8 mouse cellular contexts compared by ENCODE assay signal in genomic region chr7:6343501-6344071, GRCm38 (mm10). TPM values are rescaled to one million over a fixed set of nuclear protein-coding genes. Genes with fewer than 3 reads are reported as not detected.
DNase-seq lines count a peak whose midpoint lies in the region; ATAC-seq and TF ChIP-seq lines count a peak whose summit lies in the region.

TSS of gene Gm3854 (plus strand) at chr7:6343759.

- no peaks in the 10 kb centered on the region for H3K36me3 ChIP-seq in hindbrain, postnatal 0 days (ENCODE audit: insufficient read depth, low read length)

- no peaks in the 10 kb centered on the region for H3K9me3 ChIP-seq in hindbrain, postnatal 0 days (ENCODE audit: low read length)

- TF ChIP-seq CTCF in hindbrain, postnatal 0 days (IDR thresholded peaks at IDR 0.05; ENCODE audit: low read depth), result no peak

- peak within 1 kb of the TSS; percentile 52 for H3K9ac ChIP-seq in hindbrain, postnatal 0 days (replicated peaks; ENCODE audit: low read length)

- peak within 1 kb of the TSS; percentile 58 for H3K4me2 ChIP-seq in hindbrain, postnatal 0 days (ENCODE audit: low read depth, low read length)

- ATAC-seq in hindbrain, postnatal 0 days, result peak; percentile 95

- no peaks in the 10 kb centered on the region for H3K27me3 ChIP-seq in hindbrain, postnatal 0 days (ENCODE audit: insufficient read depth, low read length)

- 1% methylated on average over 26 of the region's 26 CpGs for WGBS in hindbrain, postnatal 0 days

- H3K4me3 ChIP-seq in hindbrain, postnatal 0 days (ENCODE audit: low read length), result peak within 1 kb of the TSS; percentile 57

- no peaks in the 10 kb centered on the region for H3K4me1 ChIP-seq in hindbrain, postnatal 0 days (ENCODE audit: insufficient read depth, low read length)

- H3K27ac ChIP-seq in hindbrain, postnatal 0 days, result peak within 1 kb of the TSS; percentile 88

- peak; percentile 68 to 90 for DNase-seq in adrenal gland, adult (ENCODE audit: inconsistent age in 2 of 2, low spot score in 1 of 2)
- DNase-seq in cerebellum, postnatal 4 days (ENCODE audit: low spot score in 2 of 2), result peak; percentile 32 to 66
- peak; percentile 45 for DNase-seq in gastrocnemius, adult 18-20 months (ENCODE audit: low spot score)
- DNase-seq in hindbrain, postnatal 0 days (ENCODE audit: low spot score), result peak; percentile 93
- DNase-seq in left cerebral cortex, adult 11 months (ENCODE audit: low spot score), result peak; percentile 74
- DNase-seq in lung, postnatal 25 days (ENCODE audit: low spot score), result peak; percentile 21
- DNase-seq in retina, postnatal 1 day, result peak; percentile 89
- DNase-seq in natural killer cell, adult 2 months (ENCODE audit: low spot score in 2 of 2), result no peak

RNA-seq across cellular contexts. Expression of gene Gm3854, which starts in this region (rescaled TPM):
- total RNA-seq in gastrocnemius, adult 18-20 months (2021), result under 1 TPM; 0.32 to 0.45 TPM
- total RNA-seq in hindbrain, postnatal 0 days (2014; rRNA removed), result 2.7 and 3.1 TPM in 2 replicates
- 4.6 and 5.0 TPM in 2 replicates for polyA plus RNA-seq in hindbrain, postnatal 0 days (2015; fragmentation: Nextera tagmentation; extraction: Ambion mirVana)

Comparison
In these comparisons a context has a peak if more than half of its experiments do, and no peak if none do; other contexts are left out.
1. Peak in DNase-seq in gastrocnemius, adult 18-20 months; RNA of the gene not detected or under 1 TPM.
2. DNase-seq: peak in adrenal gland, adult (2 of 2), cerebellum, postnatal 4 days (2 of 2), hindbrain, postnatal 0 days (single experiment), left cerebral cortex, adult 11 months (single experiment), lung, postnatal 25 days (single experiment) and retina, postnatal 1 day (single experiment); none in natural killer cell, adult 2 months (0 of 2).